8 mouse cellular contexts compared by ENCODE assay signal in the genomic region with DNA sequence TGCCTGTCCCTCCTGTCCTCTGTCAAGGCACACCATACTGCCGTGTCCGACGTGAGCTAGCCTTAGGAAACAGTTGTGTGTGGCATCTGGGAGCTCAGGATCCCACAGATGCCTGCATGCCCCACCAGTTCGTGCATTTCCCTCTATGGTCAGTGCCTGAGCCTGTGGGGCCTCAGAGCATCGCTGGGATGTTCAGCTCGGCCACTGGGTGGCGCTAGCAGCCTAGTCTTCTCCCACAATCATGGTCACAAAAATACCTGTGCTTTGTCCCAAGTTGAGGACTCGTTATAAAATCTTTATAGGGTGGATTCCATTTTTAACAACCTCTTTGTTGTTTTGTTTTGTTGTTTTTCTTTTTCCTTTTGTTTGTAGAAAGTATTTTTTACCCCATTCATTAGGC. TPM values are rescaled to one million over a fixed set of nuclear protein-coding genes. Genes with fewer than 3 reads are reported as not detected.
DNase-seq lines count a peak whose midpoint lies in the region; ATAC-seq lines count a peak whose summit lies in the region.

No protein-coding gene starts in this region.

- H3K4me1 ChIP-seq in hindbrain, embryonic 12.5 days = no peaks in the 10 kb centered on the region

- peak; percentile 68 for DNase-seq in gastrocnemius, postnatal 10 days
- DNase-seq in gastrocnemius, postnatal 36 days = no peak
- peak; percentile 48 for DNase-seq in right cerebral cortex, postnatal 14 days
- DNase-seq in right cerebral cortex, postnatal 10 days (ENCODE audit: low spot score in 2 of 2) = no peak
- DNase-seq in c-Kit-positive CD71-positive TER-119-negative erythroid progenitor cells, embryonic 14.5 days (ENCODE audit: low read depth) = peak; percentile 35
- DNase-seq in lung, postnatal 36 days = peak; percentile 56
- DNase-seq in thymus, postnatal 4 days = peak; percentile 80

- no peak overlapping the region for H3K27ac ChIP-seq in hindbrain, embryonic 12.5 days

- no peaks in the 10 kb centered on the region for H3K9me3 ChIP-seq in hindbrain, embryonic 12.5 days (replicated peaks)

- peaks cover 85% of the 10 kb centered on the region for H3K36me3 ChIP-seq in hindbrain, embryonic 12.5 days

- intact Hi-C loops in gastrocnemius, postnatal 36 days (cut with DNase I) = loop anchor here (10.0 kb wide), 1 partner anchor 184 kb away; the partner anchor contains the start of gene Ulk4

- no peak overlapping the region for H3K9ac ChIP-seq in hindbrain, embryonic 12.5 days

- no peaks in the 10 kb centered on the region for H3K27me3 ChIP-seq in hindbrain, embryonic 12.5 days

- 28% methylated on average over 8 of the region's 8 CpGs for WGBS in hindbrain, embryonic 12.5 days

- no peak overlapping the region for H3K4me2 ChIP-seq in hindbrain, embryonic 12.5 days (replicated peaks)

- H3K4me3 ChIP-seq in hindbrain, embryonic 12.5 days = no peak overlapping the region

- ATAC-seq in hindbrain, embryonic 12.5 days (ENCODE audit: low FRiP score) = peak; percentile 41; the same call in 1 of the 2 replicates

RNA-seq across cellular contexts. Expression of gene Cck, which starts 37.0 kb away (rescaled TPM):
- 1 to 10 TPM; 3.4 to 3.5 TPM for total RNA-seq in gastrocnemius, postnatal 10 days (2021)
- 1 to 10 TPM in 1 of 2 experiments, under 1 TPM in 1; 0.43 to 1.2 TPM for total RNA-seq in gastrocnemius, postnatal 36 days (2021)
- 0.88 and 1.2 TPM in 2 replicates for polyA plus RNA-seq in hindbrain, embryonic 12.5 days (2016; fragmentation: Nextera tagmentation; extraction: Ambion mirVana)

Comparison
In these comparisons a context has a peak if more than half of its experiments do, and no peak if none do; other contexts are left out.
1. DNase-seq: peak in gastrocnemius, postnatal 10 days (single experiment), right cerebral cortex, postnatal 14 days (single experiment), c-Kit-positive CD71-positive TER-119-negative erythroid progenitor cells, embryonic 14.5 days (single experiment), lung, postnatal 36 days (single experiment) and thymus, postnatal 4 days (single experiment); none in gastrocnemius, postnatal 36 days (0 of 2) and right cerebral cortex, postnatal 10 days (0 of 2).